Mouse (Mus musculus) erythroblast, embryonic 14.5 days (primary cell): ENCODE measurements around the gene Tmtc3. TPM values are rescaled to one million over a fixed set of nuclear protein-coding genes. Genes with fewer than 3 reads are reported as not detected.

Experiments used
- H3K27me3 ChIP-seq: 2 replicates; pipeline ENCODE4 v1.6.1; 2012; ENCODE audit warnings: inconsistent platforms; ENCODE audit not compliant: control insufficient read depth
- H3K36me3 ChIP-seq: 2 replicates; pipeline ENCODE4 v1.6.1; 2012; ENCODE audit warnings: mild to moderate bottlenecking, inconsistent platforms; ENCODE audit not compliant: control insufficient read depth
- H3K4me1 ChIP-seq: 2 replicates; pipeline ENCODE4 v1.6.1; 2012; ENCODE audit warnings: inconsistent platforms; ENCODE audit not compliant: control insufficient read depth
- H3K4me3 ChIP-seq: replicated peaks from 2 replicates; pipeline ENCODE3; 2012; ENCODE audit warnings: moderate library complexity, mild to moderate bottlenecking, inconsistent platforms
- H3K9me3 ChIP-seq: 2 replicates; pipeline ENCODE4 v1.6.1; 2012; ENCODE audit warnings: low read length, inconsistent platforms, mixed read lengths; ENCODE audit not compliant: control insufficient read depth
- GATA1 ChIP-seq: IDR thresholded peaks from 2 replicates; pipeline ENCODE4 v1.6.1; 2012; ENCODE audit warnings: low read length, inconsistent platforms, mixed read lengths
- TAL1 ChIP-seq: IDR thresholded peaks from 3 replicates; pipeline ENCODE4 v1.6.1; 2012; ENCODE audit warnings: low read length, inconsistent platforms, mixed read lengths
- polyA plus RNA-seq: library from polyadenylated mRNA; stranded (reverse); fragments of >175 nt; gene quantifications from 2 replicates; pipeline ENCODE4 v1.2.3, GENCODE M21; 2012

The Tmtc3 gene
- polyA plus RNA-seq, result 0.02 and 0.13 TPM in 2 replicates

- Histone ChIP-seq H3K4me1 (peaks cover 42% of the 10 kb centered on the region), H3K9me3 (no peaks in the 10 kb centered on the region), H3K36me3 (peaks cover 40% of the 10 kb centered on the region), H3K4me3 (peak within 1 kb of the TSS; percentile 94), H3K27me3 (no peaks in the 10 kb centered on the region)
- TF ChIP-seq TAL1 (no peak), GATA1 (no peak)
Measured at GRCm38 (mm10) chr10:100487097-100487978, at the start of gene Tmtc3, which contains the start of gene Cep290. Gene Tmtc3, minus strand, starts transcription at chr10:100487350. Gene Cep290, plus strand, starts transcription at chr10:100487558.

GRCm38 (mm10) chr10:100524499-100525390 lies 37.6 kb upstream of the Tmtc3 start:
- TF ChIP-seq TAL1 (peak; percentile 58), GATA1 (peak; percentile 75)
- peak overlapping the region; percentile 28 for H3K4me3 ChIP-seq
- peaks cover 6% of the 10 kb centered on the region for H3K9me3 ChIP-seq
- H3K36me3 ChIP-seq, result peaks cover 57% of the 10 kb centered on the region
- H3K27me3 ChIP-seq, result no peaks in the 10 kb centered on the region
- H3K4me1 ChIP-seq, result peaks cover 32% of the 10 kb centered on the region

- peaks cover 64% of the 10 kb centered on the region for H3K36me3 ChIP-seq
- H3K27me3 ChIP-seq, result no peaks in the 10 kb centered on the region
- peaks cover 6% of the 10 kb centered on the region for H3K9me3 ChIP-seq
- H3K4me3 ChIP-seq, result no peak overlapping the region
- H3K4me1 ChIP-seq, result peaks cover 30% of the 10 kb centered on the region
- TF ChIP-seq GATA1 (no peak), TAL1 (no peak)
Measured at GRCm38 (mm10) chr10:100522330-100522729, 35.2 kb upstream of the Tmtc3 start.

GRCm38 (mm10) chr10:100521617-100522016 lies 34.5 kb upstream of the Tmtc3 start:
- Histone ChIP-seq H3K27me3 (no peaks in the 10 kb centered on the region), H3K4me3 (no peak overlapping the region), H3K4me1 (peaks cover 30% of the 10 kb centered on the region), H3K36me3 (peaks cover 69% of the 10 kb centered on the region), H3K9me3 (peaks cover 6% of the 10 kb centered on the region)
- no peak for TF ChIP-seq GATA1

- H3K27me3 ChIP-seq, result no peaks in the 10 kb centered on the region
- peaks cover 41% of the 10 kb centered on the region for H3K36me3 ChIP-seq
- TF ChIP-seq TAL1 (no peak), GATA1 (no peak)
Measured at GRCm38 (mm10) chr10:100508170-100508569, 21.0 kb upstream of the Tmtc3 start.

GRCm38 (mm10) chr10:100498309-100498708 lies 11.2 kb upstream of the Tmtc3 start:
- Histone ChIP-seq H3K36me3 (peaks cover 80% of the 10 kb centered on the region), H3K27me3 (no peaks in the 10 kb centered on the region), H3K4me1 (peaks cover 24% of the 10 kb centered on the region), H3K4me3 (peak overlapping the region; percentile 1), H3K9me3 (no peaks in the 10 kb centered on the region)
- TF ChIP-seq TAL1 (peak; percentile 77), GATA1 (peak; percentile 80)

More at GRCm38 (mm10) chr10:100508170-100508569, 21.0 kb upstream of the Tmtc3 start:
- Histone ChIP-seq H3K4me3 (no peak overlapping the region), H3K4me1 (peaks cover 6% of the 10 kb centered on the region), H3K9me3 (no peaks in the 10 kb centered on the region)

- Histone ChIP-seq H3K9me3 (no peaks in the 10 kb centered on the region), H3K27me3 (no peaks in the 10 kb centered on the region), H3K4me1 (peaks cover 30% of the 10 kb centered on the region), H3K36me3 (peaks cover 60% of the 10 kb centered on the region), H3K4me3 (no peak overlapping the region)
- TF ChIP-seq TAL1, result no peak
- TF ChIP-seq GATA1, result no peak
Measured at GRCm38 (mm10) chr10:100491916-100492315, 4.8 kb upstream of the Tmtc3 start.

- Histone ChIP-seq H3K36me3 (peaks cover 34% of the 10 kb centered on the region), H3K9me3 (no peaks in the 10 kb centered on the region), H3K4me1 (peaks cover 42% of the 10 kb centered on the region), H3K4me3 (peak overlapping the region; percentile 94), H3K27me3 (no peaks in the 10 kb centered on the region)
- TF ChIP-seq TAL1 (no peak), GATA1 (no peak)
Measured at GRCm38 (mm10) chr10:100486701-100487096, 451 bp downstream of the Tmtc3 start.

GRCm38 (mm10) chr10:100479538-100479937 lies 7.6 kb downstream of the Tmtc3 start:
- Histone ChIP-seq H3K9me3 (no peaks in the 10 kb centered on the region), H3K4me1 (peaks cover 9% of the 10 kb centered on the region), H3K27me3 (no peaks in the 10 kb centered on the region), H3K36me3 (peaks cover 35% of the 10 kb centered on the region), H3K4me3 (no peak overlapping the region)
- TF ChIP-seq TAL1, result no peak
- no peak for TF ChIP-seq GATA1
